Mouse (Mus musculus) brain, embryonic 14.5 days (tissue): ENCODE measurements at regions not wholly inside any gene's neighbourhood (a gene's known extent, or its start where the extent isn't known, plus 50 kb on each side); places are given as distances from the start of the nearest gene placed in this dataset.
A peak's percentile ranks its signal among the peaks of the same experiment; 100 is the strongest.

Source experiments
- DNase-seq: peaks from one replicate; pipeline ENCODE4 v3.0.0-alpha.2; 2011; ENCODE audit warnings: low read depth
- CTCF ChIP-seq: fragments of 200-500 bp; IDR thresholded peaks from 2 replicates; pipeline ENCODE4 v1.5.1; 2012; ENCODE audit warnings: inconsistent platforms, mild to moderate bottlenecking, moderate library complexity, borderline replicate concordance; ENCODE audit not compliant: insufficient read depth, insufficient read length; ENCODE audit errors: extremely low read depth
- POLR2A ChIP-seq: fragments of 200-500 bp; IDR thresholded peaks from 2 replicates; pipeline ENCODE4 v1.6.1; 2012; ENCODE audit warnings: mild to moderate bottlenecking, inconsistent platforms, borderline replicate concordance; ENCODE audit not compliant: poor library complexity, insufficient read depth, insufficient read length, severe bottlenecking; ENCODE audit errors: extremely low read depth

DNA sequence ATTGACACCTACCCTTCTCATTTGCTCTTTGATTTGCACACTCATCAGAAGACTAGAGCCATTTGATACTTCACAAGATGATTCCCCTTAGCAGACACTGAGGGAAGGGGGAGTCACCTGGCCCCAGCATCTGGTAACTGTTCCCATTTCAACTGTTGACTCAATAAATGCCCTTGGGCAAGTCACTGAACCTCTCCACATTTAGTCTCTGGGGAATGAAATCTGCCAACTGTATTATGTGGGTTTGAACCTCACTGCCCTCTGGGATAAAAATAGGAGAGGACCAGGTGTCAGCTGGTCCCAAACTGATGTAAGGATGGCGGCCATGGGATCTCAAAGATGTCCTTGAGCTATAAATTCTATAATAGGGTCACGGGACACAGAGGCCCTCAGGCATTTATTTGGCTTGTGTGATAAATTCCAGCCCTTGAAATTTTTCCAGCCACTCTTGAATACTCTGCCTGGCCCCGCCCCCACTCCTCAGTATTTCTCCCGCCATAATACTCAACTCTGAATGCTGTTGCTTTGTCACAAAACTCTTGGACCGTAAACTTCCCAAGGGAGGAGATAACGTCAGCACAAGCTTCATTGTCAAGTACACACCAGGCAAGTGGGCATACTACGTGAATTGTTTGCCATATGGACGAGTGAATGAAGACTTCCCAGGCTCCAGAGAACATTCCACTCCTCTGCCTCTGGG lies 155.5 kb downstream of the Qrsl1 start:
- TF ChIP-seq POLR2A (no peak), CTCF (no peak)
- DNase-seq = no peak

GRCm38 (mm10) chr10:43746631-43747001 lies 154.9 kb downstream of the Qrsl1 start:
- DNase-seq = no peak
- no peak for TF ChIP-seq CTCF
- TF ChIP-seq POLR2A = no peak

- no peak for DNase-seq
- TF ChIP-seq CTCF = no peak
- no peak for TF ChIP-seq POLR2A
Measured at GRCm38 (mm10) chr10:43747541-43747940, 154.0 kb downstream of the Qrsl1 start.

- TF ChIP-seq POLR2A = no peak
- no peak for DNase-seq
Measured at GRCm38 (mm10) chr10:43748300-43748699, 153.2 kb downstream of the Qrsl1 start.

DNA sequence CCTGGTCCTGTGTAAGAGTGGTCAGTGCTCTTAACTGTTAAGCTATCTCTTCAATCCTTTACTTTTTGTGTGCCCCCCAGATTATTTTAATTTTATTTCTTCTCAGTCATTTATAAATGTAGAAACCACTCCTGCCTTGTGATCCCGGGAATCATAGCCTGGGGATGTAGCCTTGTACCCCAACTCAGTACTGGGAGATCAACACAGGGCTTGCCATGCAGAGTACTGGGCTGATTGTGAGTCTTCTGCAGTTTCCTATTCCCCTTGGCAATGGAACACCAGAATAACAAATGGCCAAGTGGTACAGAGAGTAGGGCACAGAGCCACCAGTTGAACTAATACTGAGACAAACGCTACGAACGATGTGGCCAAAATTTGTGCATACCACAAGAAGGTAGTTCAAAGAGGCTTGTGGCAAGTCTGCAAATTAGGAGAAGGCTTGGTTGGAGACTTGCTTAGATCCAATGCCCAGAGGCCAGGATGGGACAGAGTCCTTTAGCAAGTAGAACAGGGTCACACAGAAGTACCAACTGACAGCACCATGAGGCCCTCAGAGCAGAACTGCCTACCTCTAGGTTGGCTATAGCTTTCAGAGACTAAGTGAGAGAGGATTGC lies 151.9 kb downstream of the Qrsl1 start:
- TF ChIP-seq POLR2A (no peak), CTCF (no peak)
- no peak for DNase-seq

GRCm38 (mm10) chr10:43750401-43750800 lies 151.1 kb downstream of the Qrsl1 start:
- TF ChIP-seq POLR2A (no peak), CTCF (no peak)
- no peak for DNase-seq

GRCm38 (mm10) chr10:43750854-43751253 lies 150.7 kb downstream of the Qrsl1 start:
- TF ChIP-seq CTCF (no peak), POLR2A (no peak)
- DNase-seq = no peak

DNA sequence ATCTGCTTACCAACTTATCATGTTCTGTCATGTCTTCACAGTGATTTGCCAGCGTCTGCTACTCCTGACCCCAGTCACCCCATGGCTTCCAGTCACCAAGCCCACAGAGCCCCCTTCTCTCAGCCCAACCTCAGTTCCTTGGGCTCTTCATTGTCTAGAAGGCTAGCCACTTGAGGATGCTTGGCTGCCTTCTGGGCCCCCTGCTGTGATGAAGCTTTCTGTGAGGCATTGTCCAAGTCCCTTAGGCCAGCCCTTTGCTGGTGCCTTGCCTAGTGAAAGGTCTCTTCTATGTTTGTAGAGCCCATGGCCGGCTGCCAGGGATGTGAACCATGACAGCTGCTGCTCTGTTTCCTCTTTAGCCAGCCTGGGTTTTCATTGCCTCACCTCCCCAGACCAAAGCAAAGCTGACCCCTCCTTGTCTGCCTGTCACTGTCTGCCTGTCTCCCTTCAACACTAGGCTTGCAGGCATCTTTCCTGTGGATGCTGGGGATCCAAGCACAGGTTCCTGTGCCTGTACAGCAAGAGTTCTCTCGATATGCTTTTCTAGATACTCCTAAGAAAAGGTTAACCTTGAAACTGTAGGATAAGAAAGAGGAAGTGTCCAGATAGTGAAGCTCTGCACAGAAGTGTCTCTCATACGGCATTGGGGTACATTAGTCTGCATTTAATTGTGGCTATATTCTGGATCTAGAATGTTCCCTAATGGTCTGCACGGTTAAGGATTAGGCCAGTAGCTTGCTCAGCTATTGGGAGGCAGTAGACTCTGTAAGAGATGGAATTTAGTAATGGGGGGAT lies 149.5 kb downstream of the Qrsl1 start:
- TF ChIP-seq POLR2A = no peak
- no peak for TF ChIP-seq CTCF
- DNase-seq = peak; percentile 73

DNA sequence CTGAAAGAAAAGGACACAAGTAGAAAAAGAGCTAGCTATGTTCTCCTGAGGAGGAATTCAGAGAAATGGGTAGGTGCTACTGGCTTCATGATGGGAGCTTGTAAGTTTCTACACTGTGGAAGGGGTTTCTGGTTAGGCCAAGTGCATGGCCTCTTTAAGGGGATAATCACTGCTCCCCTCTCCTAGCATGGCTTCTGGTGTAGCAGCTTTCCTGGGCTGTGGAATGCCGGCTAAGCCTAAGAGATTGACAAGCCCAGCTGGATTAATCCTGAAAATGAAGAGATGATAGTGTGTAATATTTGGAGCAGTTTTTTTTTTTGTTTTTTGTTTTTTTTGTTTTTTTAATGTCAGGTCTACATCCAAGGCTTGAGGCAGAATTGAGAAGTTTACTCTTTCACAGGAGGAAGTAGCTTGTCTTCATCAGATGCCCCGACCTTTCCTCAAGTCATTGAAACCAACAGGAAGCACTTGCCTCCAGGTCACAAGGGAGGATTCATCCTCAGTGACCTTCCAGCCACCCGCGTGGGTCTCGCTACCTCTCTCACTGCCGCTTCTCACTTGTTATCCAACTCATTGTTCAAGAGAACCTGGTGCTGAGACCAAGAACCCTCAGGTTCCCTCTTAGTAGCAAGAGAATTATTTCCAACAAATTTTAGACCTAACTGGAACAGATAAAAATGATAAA lies 144.5 kb downstream of the Qrsl1 start:
- no peak for DNase-seq
- TF ChIP-seq CTCF = no peak
- no peak for TF ChIP-seq POLR2A

DNA sequence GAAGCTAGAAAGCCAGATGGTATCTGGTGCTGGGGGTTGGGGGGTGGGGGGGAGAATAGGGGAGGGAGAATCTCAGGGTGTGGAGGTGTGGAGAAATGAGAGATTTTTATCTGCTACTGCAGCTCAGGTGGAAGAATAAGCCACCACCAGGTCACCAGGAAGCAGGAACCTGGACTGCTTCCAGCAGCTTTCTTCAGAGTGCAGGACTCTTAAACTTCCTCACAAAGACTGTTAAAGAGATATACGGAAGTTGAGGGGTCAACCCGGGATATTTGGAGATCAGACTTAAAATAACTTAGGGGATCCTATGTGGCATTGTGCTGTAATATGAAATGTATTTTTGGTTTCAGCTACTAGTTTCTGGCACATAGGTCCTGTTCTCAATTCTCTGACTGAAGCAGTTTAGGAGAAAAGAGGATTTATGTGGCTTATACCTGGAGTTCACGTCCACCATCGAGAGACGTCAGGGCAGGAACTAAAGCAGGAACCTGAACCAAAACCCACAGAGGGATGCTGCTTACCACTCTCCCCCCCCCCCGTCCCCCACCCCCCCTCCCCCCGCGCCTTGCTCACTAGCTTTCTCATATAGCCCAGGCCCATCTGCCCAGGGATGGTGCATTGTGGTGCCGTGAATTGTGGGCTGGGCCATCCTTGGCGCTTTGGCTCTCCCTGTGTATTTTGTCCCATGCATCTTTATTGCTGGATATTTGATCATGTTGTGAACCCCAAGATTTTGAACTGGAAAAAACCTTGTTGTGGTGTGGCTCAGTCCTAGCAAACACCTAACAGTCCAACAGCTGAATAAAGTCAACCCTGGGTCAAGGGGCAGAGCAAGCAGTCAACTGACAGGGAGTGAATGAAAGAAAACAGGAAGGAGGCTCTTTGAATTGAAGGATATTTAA lies 143.2 kb downstream of the Qrsl1 start:
- no peak for TF ChIP-seq POLR2A
- TF ChIP-seq CTCF = no peak
- no peak for DNase-seq
